Mouse (Mus musculus): ENCODE results near the gene Atxn7l2.
"Not testable (repeated sequence)": the region's sequence is repeated elsewhere in the genome, so short reads cannot be mapped to it uniquely, and the experiment has no call there.

Gene Atxn7l2

DNA sequence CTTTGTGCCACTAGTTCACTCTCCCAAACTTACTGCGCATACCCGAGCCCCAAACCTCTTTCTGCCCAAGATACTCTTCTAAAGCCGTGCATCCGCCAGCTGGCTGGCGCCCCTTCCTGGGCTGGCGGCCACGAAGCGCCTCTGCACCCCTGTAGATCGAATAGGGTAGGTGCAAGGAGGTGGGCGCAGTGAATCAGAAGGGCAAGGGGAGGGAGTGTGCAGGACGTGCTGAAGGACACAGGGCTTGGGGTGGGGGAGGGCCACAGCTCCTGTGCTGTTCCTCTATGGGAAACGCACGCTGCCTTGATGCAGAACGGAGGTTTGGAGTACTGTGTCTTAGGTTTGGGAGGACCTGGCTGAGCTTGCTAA is at the start of gene Atxn7l2:
TSS of gene Atxn7l2 (minus strand) at position 164 of the 369 bp plus-strand sequence.
- DNase-seq (ENCODE audit: extremely low read depth, low read depth, low spot score): no peak

DNA sequence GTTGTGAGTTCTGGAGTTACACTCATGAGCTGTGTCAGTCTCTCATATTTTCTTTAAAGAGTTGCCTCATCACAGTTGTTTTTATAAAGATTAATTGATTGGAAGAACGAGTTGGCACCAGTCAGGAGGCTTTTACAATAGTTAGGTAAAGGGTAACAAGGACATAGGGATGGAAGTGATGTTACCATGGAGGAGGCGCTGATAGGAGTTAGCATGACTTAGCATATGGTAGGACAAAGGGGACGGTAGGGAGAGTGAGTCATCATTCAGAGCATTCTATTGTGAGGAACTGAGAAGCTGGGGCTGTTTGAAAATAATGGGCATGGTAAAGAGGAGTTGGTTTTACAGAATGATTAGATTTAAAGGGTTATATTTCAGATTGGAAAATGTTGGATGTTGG is 48.6 kb upstream of the Atxn7l2 start:
- DNase-seq (ENCODE audit: extremely low read depth, low read depth, low spot score): peak; percentile 63

- DNase-seq (ENCODE audit: extremely low read depth, low read depth, low spot score): no peak
These were observed 47.2 kb upstream of the Atxn7l2 start for GRCm38 (mm10) chr3:108257831-108258500.

DNA sequence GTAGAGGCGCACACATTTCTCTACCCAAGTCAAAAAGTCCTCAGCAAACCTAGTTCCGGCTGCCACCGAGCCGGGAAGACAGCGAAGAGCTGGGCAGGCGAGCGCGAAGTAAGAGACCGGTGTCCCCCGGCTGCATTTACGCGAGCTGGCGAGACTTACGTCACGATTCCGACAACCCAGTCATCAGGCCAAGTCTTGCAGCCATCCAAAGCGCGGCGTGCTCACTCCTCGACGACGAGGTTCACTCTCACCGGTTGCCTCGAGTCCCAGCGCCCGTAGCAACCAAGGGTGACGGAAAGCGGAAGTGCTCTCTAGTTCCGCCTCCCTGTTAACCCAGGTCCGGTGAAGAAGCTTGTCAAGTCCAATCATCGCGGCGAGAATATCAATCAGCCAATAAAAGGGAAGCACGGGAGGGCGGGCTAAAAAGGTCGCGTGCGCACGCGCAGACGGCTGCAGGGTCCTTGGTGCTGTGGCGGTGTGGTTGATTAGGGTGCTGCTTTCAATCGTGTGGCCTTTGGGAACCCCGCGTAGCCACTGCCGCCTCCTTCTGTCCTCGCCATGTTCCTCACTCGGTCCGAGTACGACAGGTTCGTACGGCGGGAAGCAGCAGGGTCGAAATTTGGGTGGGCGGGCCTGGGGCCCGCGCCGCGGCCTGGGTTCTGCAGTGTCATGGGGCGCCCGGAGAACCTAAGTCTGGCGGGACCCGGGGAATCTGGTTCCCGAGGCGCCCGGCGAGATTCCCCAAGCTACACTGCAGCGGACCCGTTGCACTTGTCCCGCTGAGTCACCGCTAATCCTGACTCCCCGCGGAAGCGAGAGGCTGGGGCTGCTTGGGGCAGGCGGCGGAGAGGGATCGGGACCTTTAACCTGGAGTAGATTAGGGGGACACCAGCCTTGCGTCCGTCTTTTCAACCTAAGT is 46.2 kb upstream of the Atxn7l2 start, which contains the start of gene Psma5:
TSS of gene Psma5 (plus strand) at position 208 of the 919 bp plus-strand sequence.
- peak; percentile 90 for DNase-seq (ENCODE audit: extremely low read depth, low read depth, low spot score)

- no peak for DNase-seq (ENCODE audit: extremely low read depth, low read depth, low spot score)
These were observed 36.1 kb upstream of the Atxn7l2 start for GRCm38 (mm10) chr3:108246857-108247256.

- no peak for DNase-seq (ENCODE audit: extremely low read depth, low read depth, low spot score)
These were observed 30.6 kb upstream of the Atxn7l2 start for GRCm38 (mm10) chr3:108241243-108241839.

DNA sequence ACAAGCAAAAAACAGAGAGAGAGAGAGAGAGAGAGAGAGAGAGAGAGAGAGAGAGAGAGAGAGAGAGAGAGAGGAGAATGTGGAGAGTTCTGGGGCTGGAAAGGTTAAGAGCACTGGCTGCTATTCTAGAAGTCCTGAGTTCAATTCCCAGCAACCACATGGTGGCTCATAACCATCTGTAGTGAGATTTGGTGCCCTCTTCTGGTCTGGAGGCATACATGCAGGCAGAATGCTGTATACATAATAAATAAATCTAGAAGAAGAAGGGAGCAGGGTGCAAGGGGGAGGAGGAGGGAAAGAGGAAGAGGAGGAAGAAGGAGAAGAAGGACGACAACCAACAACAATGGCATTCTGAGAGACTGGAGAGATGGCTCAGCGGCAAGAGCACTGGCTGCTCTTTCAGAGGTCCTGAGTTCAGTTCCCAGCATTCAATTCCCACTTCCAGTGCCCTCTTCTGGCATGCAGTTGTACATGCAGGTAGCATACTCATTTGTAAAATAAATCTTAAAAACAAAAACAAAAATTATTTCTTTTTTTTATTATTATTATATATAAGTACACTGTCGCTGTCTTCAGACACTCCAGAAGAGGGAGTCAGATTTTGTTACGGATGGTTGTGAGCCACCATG is 26.9 kb upstream of the Atxn7l2 start:
- not testable (repeated sequence) for DNase-seq (ENCODE audit: extremely low read depth, low read depth, low spot score)

DNA sequence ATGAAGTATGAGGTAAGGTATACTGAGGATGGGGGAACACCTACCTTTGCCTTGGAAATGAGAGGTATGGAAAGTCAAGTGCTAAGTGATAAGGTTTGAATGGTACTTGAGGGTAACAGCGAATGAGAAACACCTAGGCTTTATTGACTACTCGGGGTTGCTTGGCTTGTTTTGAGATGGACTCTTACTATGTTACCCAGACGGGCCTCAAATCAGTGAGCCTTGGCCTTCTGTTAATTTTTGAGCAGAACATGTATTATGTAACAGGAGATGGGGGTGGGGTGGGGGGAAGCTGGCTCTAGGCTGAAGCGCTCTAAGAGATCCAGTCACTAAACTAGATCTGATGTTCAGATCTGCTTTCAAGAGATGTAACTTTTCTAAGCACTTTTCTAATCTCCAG is 20.9 kb upstream of the Atxn7l2 start:
- no peak for DNase-seq (ENCODE audit: extremely low read depth, low read depth, low spot score)

- no peak for DNase-seq (ENCODE audit: extremely low read depth, low read depth, low spot score)
These were observed 16.8 kb upstream of the Atxn7l2 start for GRCm38 (mm10) chr3:108227521-108227920.

DNA sequence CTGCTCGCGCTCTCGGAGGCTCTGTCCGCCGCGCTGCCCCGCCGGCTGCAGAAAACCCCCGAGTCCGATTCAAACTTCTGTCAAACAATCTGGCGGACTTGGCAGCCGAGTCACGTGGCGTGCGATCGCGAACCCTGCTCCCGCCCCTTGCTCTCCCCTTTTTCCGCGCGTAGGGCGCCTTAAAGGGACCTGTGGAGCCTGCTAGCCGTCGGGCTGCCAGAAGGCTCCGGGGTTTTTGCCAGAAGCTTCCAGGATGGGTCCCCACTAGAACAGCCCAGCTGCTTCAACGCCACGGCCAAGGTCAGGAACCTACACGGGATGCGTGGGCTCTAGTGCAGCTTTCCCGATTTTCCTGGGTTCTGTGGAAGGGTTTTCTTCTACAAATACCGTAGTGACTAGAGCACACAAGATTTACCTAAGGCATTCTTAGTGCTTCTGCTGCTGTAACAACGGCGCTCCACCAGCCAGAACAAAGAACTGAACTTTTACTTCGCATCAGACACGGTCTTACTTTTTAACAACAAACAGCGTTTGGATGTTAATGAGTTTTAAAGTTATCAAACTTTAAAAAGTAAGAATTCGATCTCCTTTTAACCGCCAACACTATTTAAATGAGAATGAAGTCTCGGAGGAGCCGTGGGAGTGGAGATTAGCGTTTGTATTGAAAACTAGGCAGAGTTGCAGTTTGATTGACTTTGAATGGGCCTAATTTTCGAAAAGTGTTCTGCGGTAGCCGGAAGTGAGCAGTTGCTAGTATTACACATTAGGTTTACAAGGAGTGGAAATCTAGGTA is 16.0 kb upstream of the Atxn7l2 start, which contains the start of gene Sypl2:
TSS of gene Sypl2 (minus strand) at position 91 of the 793 bp plus-strand sequence.
- no peak for DNase-seq (ENCODE audit: extremely low read depth, low read depth, low spot score)

- DNase-seq (ENCODE audit: extremely low read depth, low read depth, low spot score): no peak
These were observed 15.2 kb upstream of the Atxn7l2 start for GRCm38 (mm10) chr3:108225711-108226557.

DNA sequence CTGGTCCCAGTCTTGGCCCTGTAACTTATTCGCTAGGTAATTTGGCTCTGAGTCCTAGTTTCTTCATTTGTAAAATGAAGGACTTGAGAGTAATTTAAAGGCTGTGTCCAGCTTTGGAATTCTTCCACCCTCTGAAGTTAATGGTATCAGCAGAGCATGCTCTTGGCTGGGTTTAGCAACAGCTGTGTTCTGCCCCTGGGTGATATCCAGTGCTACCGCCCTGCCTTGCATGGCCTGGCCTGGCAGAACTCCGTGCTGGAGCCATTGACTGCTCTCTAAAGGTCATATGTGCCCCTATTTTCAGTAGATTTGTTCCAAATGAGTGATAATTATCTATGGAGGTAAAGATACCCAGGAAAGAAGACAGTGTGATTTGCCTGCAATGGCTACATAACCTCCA is 9.9 kb upstream of the Atxn7l2 start:
- no peak for DNase-seq (ENCODE audit: extremely low read depth, low read depth, low spot score)

DNA sequence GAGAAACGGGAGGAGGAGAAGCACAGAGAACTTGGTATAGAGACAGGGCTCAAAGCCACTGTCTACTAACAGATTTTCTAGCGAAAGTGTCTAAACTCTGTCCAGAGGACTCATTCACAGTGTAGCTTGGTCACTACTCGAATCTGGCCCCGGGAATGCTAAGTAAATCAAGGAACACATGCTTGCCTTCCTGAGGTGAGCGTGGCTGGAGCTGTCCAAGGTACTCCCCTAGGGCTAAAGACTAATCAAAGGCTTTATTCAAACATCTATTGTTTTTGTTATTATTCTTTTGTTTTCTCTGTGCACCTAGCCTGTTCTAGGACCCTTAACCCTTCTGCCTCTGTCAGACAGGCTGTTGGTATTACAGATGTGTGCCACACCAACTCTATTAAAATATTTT is 4.0 kb upstream of the Atxn7l2 start:
- DNase-seq (ENCODE audit: extremely low read depth, low read depth, low spot score): no peak

- DNase-seq (ENCODE audit: extremely low read depth, low read depth, low spot score): no peak
These were observed 1.7 kb upstream of the Atxn7l2 start for GRCm38 (mm10) chr3:108212406-108212805.

DNA sequence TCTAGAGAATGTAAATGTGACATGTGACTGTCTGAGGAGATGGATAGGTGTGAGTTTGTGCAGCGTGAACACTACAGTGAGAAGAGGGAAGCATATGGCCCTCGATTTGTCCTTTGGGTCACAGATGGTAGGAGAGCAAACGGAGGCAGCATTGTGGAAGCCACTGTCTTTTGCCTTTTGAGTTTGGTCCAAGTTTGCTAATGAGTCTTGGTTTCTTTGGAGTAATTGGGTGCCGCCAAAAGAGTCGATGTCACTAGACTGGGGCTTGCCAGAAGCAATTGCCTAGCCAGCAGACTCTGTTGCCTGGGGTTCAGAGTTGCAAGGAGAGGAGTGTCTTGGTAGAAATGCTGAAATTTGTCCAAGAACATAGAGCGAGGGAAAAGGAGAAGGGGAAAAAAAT is 1.1 kb upstream of the Atxn7l2 start:
- DNase-seq (ENCODE audit: extremely low read depth, low read depth, low spot score): no peak

DNA sequence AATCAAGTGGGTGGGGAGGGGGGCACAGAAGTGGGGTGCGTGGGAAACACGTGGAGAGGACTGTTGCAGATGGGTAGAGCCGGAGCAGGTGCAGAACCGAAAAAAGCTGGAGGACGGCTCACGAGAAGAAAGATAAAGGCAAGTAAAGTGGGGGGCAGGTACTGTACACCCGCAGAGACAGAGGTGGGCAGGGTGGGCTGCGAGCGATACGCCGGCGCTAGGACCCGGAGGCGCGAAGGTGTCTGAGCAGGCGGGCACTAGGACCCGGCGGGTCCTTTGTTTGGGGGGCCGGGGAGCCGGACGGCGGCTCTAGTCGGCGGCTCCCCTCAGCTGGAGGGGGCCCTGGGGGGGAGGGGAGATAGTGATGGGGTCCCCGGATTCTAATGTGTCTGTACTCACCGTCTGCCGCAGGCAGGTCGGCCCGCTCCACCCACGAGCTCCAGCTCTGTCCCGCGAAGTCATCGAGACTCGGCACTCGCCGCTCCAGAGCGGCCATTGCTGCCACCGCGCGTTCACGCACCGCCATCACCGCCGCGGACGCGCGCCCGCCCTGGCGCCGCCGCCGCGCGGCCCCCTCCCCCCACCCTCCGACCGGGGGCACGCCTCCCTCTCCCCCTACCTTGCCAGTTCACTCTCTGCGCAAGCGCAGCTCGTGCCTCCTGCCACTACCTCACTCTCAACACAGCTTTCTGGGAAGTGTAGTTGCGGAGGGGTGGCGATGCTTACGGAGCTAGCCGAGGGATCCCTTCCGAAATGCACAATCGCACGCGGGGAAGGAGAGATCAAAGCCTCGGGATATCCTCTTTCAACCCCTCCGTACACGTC is 576 bp downstream of the Atxn7l2 start:
- peak; percentile 33 for DNase-seq (ENCODE audit: extremely low read depth, low read depth, low spot score)

- no peak for DNase-seq (ENCODE audit: extremely low read depth, low read depth, low spot score)
These were observed 1.2 kb downstream of the Atxn7l2 start for GRCm38 (mm10) chr3:108209536-108209935.

DNA sequence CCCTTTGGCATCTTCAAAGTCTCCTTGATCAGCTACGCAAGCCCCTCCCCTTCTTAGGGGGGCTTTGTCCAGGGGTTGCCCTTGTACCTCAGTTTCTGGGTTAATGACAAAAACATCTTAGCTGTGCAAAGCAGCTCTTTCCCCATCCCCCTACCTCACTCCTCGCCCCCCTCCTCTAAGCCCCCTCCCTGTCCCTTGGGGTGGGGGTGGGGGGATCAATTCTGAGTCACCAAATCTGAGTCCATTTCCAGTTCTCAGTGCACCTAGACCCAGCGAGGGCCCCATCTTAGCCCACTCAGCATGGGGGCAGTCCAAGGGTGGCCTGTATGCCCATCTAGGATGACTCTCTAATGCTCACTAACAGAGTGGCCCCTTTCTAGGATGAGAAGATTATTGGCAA is 1.7 kb downstream of the Atxn7l2 start:
- no peak for DNase-seq (ENCODE audit: extremely low read depth, low read depth, low spot score)
